Mouse (Mus musculus): ENCODE measurements around the gene Gm5800.
"Not testable (repeated sequence)": the region's sequence is repeated elsewhere in the genome, so short reads cannot be mapped to it uniquely, and the experiment has no call there.

DNA sequence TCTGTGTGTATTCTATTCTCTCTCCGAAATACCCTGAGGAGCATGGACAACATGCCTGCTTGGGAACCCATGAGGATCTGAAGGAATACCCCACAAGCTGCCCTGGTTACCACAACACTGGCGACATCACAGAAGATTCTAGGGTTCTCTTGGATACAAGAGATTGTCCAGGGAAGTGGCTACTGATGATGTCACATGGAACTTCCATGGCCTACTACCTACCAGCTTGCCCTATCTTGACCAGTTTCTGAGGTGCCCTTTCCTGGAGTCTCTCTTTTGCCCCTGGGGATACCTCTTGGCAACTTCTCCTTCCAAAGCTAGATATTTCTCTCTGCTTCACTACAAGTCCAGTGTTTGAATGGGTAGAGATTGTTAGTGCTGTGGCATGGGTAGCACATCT lies 21.6 kb downstream of the Gm5800 start, which contains the start of gene Gm17079:
- TF ChIP-seq POLR2A (IDR thresholded peaks at IDR 0.05; ENCODE audit: extremely low read depth, insufficient read depth, low read length); CTCF (IDR thresholded peaks at IDR 0.05; ENCODE audit: low read depth, low read length): not testable (repeated sequence)

All from liver, adult 2 months (tissue).